Mouse (Mus musculus) layer of hippocampus, postnatal 36 days (tissue): ENCODE data around the gene Slc22a8. TPM values are rescaled to one million over a fixed set of nuclear protein-coding genes. Genes with fewer than 3 reads are reported as not detected.

Experiments
- DNase-seq, 2 experiments: peaks; one replicate each; pipeline ENCODE4 v3.0.0; 2022
- total RNA-seq, 2 experiments: library from RNA; stranded (reverse); gene quantifications; 2 replicates each; pipeline ENCODE4 v1.2.3; 2021

Gene Slc22a8
- 1 to 10 TPM; 8.6 TPM for total RNA-seq

DNA sequence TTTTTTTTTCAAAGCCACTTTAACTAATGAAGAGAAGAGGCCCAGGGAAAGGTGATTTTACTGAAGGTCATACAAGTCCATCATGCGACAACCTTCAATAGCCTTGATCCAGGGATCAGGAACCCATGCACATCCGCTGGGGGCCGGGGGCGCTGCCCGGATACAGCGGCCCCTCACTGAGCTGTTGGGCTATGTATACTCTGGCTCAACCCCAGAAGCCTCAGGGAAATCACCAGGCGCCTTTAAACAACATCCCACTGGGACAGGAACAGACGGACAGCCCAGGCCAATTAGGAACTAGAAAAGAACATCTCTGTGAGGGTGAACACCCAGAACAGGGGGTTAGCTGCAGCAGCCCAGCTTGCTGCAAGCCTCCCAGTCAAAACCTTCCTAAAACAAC lies at the start of gene Slc22a8:
Gene Slc22a8, plus strand, starts transcription at position 301 of the 400 bp plus-strand sequence.
- no peak for DNase-seq

DNA sequence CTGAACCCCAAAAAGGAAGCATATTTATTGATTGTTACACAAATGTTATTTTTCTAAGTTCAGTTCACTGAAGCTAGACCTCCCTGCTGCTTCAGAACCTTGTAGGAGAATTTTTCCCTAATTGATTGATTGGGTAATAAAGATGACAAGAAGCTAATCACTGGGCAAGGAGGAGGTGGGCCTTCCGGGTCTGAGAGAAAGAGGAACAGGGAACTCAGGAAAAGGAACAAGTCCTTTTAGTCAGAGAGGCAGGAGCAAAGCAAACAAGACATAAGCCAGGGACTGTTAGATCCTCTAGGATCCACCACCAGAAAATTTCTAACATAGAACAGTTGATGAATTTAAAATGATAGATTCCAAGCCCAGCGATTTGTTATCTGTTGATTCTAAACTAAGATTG lies 32.2 kb upstream of the Slc22a8 start:
- DNase-seq, result no peak

DNA sequence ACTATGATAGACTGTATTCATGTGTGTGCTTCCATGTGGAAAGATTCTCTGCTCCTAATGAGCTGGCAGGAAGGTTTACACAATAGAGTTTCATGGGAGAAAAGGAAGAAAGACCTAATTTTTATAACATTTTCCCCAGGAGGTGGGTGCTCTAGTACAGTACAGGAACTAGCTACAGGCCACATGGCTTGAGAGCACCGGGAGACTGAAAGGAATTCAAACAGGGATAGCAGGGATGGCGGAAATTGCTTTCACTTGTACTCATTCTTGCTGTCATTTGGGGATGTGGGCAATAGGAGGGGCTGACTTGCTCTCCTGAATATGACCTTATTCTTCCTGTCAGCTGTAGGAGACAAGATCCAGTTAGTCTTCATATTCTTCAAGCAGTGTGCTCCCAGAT lies 27.0 kb upstream of the Slc22a8 start:
- DNase-seq, result no peak

DNA sequence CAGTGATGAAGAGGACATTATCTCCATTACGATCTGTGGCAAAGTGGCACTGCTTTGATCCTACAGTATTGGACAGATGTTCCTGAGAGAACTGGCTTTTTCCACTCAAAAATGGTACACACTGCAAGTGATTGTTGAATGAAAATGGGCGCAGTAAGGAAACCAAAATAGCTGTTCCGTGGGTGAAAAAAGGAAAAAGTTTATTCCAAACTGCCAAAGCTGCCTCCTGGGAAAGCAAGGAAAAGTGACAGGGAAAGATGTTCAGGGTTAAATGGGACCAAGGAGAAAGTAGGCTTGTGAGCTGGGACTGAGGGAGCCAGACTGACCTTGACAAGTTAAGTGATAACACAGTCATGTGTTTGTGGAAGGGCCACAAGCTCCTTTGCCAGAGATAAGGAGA lies 26.6 kb upstream of the Slc22a8 start:
- no peak for DNase-seq

DNA sequence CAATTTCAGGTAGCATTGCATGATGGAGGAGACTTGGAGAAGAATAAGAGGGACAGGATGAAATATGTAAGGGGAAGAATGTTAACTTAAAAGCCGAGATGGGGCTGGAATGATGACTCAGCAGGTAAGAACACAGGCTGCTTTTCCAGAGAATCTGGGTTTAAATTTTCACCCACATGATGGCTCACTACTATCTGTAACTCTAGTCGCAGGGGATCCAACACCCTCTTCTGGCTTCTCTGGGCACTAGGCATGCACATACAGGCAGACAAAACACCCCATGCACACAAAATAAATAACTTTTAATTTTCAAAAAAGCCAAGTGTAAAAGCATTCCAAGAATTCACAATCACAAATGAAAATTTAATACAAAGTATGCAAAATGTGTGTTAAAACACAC lies 25.8 kb upstream of the Slc22a8 start:
- no peak for DNase-seq

DNA sequence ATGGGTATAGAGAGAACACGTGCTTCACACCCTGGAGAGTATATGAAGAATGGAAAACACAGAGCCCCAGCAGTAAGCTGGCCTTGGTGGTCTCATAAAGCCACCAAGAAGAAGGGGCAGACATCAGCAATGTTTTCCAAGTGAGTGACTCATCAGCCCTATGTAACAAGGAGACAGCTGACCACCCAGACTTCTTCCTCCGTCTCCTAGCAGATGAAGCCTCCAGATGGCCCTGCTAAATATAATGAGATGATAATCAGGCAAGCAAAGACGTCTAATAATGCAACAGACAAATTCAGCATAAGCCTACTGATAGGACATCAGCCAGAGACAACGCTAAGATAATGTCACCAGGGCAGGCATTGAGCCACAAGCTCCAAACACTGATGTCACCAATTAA lies 25.1 kb upstream of the Slc22a8 start:
- no peak for DNase-seq

DNA sequence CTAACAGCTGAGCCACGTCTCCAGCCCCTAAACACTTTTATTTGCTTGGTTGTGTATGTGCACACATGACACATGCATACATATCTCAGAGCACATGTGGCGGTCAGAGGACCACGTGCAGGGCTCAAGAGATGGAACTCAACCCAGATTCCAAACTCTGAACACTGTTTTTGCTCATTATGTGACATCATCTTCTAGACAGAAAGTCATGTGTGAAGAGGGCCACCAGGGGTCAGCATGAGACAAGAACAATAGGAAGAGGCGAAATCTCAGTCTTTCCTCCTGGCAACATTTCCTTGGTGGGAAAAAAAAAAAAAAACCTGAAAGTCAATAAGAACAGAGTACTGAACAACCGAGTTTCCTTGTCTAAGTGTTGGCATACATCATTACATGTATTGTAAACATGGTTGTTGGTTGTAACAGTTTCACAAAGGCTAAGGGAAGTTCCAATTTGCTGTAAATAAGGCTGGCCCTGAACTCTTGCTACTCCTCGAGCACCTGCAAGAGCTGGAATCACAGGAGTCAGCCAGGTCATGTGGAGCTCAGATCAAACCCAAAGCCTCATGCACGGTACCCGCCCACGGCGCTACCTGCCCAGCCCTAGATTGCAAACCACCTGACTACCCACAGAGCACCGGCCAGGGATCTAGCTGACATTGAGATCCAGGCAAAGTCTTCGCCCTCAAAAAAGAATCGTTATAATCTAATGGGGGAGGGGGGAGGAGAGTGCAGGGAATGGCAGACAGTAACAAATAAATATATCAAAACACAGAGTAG lies 23.8 kb upstream of the Slc22a8 start:
- no peak for DNase-seq

DNA sequence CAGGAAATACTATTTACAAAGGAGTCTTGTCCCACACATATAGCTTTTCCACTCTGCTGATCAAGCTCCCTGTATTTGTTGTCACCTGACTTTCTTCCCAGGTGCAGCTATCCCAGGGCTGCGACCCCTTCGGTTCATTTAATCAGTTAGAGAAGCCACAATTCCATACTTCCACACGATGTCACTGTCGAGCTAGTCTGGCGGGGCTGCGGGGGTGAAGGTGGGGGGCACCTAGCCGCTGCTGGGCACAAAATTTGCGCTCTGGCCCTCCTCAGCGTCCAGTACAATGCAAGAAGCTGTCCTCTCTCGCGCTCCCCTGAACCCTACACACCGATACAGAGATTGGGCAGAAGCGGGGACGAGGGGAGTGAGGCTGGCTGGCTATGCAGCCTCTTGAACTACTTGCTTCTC lies 21.6 kb upstream of the Slc22a8 start:
- peak; percentile 50 to 51 for DNase-seq

DNA sequence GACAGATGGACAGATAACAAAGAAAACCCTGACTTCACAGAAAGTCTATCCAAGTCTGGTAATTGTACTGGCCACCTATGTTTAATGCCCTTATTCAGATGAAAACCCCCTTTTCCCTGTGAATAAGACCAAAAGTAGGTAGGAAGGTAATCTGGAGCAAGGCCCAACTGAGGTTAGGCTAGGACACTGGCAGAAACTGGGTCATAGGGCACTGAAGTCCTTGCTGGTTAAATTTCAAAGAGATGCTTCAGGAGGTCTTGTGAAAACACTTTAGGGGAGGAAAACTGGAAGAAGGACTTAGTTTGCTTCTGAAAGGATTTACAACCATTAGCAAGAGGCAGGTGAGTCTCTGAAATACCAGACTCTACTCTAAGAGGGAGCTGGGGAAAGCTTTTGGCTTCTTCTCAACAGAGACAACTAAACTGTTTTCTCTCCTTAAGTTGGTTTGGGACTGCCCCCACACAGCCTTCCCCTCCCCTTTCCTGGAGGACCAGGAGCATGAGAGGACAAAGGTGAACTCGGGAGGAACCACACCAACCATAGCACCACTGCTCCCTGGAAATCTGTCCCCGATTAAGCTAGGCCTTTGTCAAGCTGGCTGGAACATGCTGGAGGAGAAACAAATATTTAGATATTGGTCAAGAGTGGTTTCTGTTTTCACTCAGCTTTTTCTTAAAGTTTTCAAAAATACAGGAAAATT lies 20.6 kb upstream of the Slc22a8 start:
- DNase-seq, result no peak

DNA sequence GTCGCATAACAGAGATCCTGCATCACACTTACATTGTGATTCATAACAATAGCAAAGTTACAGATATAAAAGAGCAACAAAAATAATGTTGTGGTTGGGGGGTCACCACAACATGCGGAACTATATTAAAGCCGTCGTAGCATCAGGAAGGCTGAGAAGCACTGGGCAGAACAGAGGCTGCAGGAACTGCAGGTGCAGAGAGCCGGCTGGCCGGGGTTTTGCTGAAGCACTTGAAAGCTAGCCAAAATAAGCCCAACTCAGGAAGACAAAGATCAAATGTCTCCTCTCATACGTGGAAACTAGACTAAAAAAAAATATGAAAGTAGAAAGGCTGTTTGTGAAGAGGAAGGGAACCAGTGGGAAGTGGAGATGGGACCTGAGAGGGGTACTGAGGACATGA lies 19.3 kb upstream of the Slc22a8 start:
- DNase-seq, result no peak

DNA sequence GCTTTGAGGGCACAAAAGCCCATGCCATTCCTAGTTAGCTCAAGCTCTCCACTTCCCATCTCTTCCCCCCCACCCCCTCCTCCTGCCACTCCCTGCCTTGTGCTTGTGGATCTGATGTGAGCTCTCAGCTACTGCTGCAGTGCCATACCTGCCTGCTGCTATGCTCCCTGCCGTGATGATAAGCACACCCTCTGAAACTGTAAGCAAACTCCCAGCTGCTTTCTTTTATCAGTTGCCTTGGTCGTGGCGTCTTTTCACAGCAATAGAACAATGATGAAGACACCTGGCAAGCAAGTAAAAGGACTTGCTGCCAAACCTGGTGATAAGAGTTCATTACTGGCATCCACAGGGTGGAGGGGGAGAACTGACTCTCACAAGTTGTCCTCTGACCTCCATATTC lies 18.6 kb upstream of the Slc22a8 start:
- no peak for DNase-seq

DNA sequence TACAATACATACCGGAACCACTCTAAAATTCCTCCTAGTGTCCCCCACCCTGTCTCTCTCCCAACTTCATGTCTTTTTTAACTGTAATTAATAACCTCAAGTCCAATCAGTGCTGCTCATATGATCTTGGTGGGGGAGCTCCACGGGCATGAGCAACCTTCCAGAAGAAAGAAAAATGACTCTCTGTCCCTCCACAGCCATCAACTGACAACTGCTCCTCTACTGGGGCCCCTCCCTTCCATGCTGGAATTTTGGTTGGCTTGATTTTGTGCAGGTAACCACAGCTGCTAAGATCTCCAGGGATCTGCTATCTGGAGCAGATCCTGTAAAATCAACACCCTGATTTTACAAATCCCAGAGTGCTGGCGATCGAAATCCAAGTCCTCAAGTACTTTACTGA lies 13.6 kb upstream of the Slc22a8 start:
- DNase-seq, result no peak

DNA sequence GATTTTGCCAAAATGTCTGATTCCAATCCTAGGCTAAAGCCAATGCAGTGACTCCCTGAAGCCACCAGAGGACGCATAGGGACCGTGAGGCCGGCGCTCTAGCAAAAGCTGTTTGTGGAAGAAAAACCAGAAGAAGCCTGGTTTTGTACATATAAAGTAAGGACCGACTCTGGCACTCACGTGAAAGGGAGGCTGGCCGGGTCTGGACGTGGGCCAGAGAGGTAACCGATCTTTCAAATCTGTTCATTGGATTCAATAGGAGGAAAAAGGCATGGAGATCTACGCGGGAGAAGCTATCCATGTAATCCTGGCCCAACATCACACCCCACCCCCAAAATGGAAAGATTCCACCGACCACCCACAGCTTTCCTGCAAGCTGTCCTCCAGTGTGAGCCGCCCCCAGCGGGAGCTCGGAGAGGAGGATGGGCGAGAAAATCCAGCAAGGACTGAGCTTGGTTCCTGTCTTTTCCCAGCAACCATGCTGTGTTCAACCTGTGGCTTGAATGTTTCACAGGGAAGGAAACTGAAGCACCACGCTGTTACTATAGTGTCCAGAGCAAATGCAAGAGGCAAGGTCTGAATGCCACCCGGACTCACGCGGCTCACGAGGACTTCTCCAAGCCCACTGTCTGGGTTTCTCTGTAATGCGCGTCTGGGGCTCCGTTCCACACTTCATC lies 12.6 kb upstream of the Slc22a8 start:
- peak; percentile 89 for DNase-seq

DNA sequence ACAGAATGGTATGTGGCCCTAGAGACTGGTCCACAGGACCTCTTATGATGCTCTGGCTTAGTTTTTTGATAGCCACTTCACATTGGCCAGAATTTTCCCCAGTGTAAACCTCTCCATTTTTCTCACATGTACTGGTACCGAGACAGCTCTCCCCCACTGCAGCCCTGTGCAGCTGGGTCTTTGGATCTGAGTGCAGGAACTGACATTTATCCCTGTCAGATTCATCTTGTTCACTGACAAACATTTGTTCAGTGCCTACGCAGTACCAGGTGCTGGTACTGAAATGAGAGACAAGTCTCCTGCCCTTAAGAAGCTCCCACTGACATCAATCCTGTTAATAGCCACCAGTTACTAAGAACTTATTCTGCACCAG lies 12.1 kb upstream of the Slc22a8 start:
- DNase-seq, result peak; percentile 63 to 65

DNA sequence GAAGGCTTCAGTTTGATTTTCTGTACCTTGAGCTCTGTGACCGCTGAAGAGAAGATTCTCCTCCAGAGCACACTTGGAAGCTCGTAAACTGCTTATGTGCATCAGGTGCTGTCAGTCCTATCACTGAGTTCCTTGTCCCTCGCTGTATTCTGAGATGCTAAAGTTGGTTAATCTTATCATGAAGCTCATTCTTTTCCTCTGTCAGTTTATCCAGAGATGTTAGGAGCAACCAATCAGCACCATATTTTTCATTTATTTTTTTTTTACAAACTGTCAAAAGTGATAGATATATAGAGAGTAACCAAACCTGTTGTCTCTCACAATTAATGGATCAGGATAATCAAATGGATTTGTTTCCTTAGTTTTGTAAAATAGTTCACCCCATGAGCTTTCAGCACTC lies 5.8 kb upstream of the Slc22a8 start:
- DNase-seq, result no peak

DNA sequence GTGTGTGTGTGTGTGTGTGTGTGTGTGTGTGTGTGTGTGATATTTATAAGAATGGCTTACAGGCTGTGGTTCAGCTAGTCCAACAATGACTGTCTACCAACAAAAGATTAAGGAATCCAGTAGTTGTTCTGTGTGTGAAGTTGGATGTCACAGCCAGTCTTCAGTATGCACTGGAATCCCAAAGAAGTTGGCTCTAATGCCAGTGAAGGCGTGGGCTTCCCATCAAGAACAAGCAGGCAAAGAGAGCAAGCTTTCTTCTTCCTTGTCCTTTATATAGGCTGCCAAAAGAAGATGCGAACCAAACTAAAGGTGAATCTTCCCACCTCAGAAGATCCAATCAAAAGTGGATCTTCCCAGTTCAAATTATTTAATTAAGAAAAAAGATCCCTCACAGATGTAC lies 5.2 kb upstream of the Slc22a8 start:
- no peak for DNase-seq

DNA sequence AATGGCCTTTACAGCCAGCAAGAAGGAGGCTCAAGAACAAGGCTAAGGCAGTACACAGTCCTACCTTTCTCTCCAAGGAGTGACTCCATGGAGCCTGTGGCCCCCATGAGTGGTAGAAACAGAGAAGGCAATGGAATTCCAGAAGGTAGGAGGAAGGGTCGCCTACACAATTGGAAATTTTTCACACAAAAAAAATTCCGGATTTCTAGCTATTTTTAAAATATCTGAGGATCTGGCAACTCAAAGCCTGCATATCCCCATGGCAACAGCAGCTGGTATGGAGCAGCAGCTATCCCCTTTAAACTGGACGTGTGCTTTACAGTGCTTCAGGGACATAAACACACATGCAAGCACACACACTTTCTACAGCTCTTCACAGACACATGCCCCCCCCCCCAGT lies 4.7 kb upstream of the Slc22a8 start:
- DNase-seq, result no peak

DNA sequence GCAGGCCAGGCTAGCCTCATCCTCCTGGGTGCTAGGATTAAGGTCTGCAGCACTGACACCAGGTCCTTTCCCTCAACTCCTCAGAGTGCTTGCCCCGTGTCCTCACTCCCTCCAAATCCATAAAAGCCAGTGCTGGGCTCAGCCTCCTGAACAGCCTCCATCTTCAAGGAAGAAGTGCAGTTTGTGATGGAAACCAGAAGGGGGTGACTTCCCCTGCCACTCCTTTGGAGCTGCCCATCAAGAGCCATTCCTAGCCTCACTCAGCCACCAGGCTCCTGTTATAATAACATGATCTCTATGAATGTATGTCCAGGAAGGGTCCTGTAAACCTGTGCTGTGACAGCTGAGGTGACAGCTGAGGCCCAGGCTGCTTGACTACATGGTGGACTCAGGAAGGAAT lies 3.7 kb upstream of the Slc22a8 start:
- no peak for DNase-seq

DNA sequence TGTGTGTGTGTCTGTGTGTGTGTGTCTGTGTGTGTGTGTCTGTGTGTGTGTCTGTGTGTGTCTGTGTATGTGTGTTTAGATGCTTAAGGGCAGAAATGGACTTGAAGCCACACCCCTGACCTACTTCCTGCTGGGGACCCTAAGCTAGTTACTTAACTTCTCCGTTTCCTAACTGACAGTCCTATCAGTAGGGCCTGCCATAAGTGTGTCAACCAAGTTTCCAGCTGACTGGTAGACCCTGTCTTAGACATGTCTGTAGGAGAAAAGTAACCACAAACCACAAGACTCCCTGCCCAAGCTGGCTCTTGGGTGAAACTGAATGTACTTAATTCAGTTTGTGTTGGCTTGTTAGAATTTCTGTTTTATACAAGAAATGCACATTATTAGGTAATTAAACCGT lies 1.1 kb downstream of the Slc22a8 start:
- no peak for DNase-seq

DNA sequence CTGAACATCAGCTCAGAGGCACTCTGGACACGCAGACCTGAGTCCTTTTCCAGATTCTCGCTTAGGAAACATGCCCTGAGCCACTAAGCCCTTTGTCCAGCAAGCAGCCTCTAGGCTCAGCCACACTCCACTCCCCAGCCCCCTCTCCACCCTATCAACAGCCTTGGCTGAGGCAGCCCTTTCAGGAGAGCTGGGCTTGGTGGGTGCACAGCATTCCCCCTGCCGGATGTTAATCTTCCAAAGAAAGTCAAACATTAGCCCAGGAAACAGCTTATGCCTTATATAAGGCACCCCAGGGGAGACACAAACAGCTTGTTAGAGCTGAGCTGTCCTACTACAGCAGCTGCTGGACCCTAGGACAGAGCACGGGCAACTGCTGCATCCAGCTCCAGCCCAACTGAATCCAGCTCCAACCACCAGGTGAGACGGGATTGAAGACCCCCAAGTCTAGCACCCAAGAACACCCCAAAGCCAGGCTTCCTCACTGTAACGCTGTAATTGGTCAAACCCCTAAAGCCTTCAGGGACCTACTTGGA lies 1.9 kb downstream of the Slc22a8 start:
- no peak for DNase-seq

DNA sequence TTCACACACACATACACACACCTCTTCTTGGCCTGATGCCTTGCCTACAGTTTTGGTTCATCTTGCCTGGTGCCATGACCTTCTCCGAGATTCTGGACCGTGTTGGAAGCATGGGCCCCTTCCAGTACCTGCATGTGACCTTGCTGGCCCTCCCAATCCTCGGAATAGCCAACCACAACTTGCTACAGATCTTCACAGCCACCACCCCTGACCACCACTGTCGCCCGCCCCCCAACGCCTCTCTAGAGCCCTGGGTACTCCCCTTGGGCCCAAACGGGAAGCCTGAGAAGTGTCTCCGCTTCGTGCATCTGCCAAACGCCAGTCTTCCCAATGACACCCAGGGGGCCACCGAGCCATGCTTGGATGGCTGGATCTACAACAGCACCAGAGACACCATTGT lies 2.8 kb downstream of the Slc22a8 start:
- DNase-seq, result no peak

DNA sequence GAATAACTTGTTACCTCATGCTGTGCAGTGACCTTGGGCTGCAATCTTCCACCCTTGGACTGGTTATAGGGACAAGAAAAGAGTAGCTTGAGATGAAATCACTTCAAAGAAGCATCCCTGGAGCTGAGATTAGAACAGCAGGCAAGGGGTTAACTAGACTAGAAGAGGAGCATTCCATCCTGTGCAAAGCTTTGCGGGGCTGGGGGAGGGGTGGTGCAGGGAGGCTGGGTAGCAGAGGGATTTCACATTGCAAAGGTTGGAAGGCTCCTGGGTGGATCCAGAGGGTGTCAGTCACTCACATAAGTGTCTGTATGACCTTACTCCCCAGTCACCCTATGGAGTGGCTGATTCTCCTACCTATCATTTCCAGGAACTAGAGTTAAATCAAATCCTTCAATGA lies 3.5 kb downstream of the Slc22a8 start:
- no peak for DNase-seq

DNA sequence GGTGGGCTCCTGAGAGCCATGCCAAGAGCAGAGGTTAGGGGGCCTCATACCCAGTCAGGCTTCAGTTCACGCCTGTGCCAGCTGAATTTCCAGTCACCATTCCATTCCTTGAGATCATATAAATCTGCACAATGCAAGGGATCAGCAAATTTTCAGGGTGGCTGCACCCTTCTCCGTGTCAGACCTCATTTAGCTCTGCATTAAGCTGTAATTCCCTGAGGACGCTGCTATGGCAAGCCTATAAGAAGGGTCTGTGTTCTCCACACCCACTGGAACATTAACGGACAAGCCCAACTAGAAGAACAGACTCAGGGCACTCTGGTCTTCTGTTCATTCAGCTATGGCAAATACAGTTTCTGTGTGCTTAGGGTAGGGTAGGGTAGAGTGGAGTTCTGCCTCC lies 6.2 kb downstream of the Slc22a8 start:
- no peak for DNase-seq

DNA sequence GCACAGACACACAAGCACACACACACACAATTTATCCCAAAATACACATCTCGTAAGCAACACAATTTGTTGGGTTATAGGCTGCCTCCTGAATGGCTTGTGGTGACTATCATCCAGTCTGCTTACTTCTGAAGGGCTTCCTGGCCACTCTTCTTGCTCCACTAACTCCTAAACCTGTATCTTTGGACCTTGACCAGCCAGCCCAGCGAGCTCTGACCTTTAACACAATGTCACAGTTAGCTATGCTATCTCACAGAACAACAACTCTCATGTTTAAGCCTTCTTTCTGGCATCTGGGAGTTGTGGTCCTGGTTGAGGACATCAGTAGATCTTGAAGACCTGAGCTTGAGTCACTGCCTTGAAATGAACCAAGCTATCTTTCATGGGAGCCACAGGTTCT lies 8.2 kb downstream of the Slc22a8 start:
- no peak for DNase-seq
